Mouse (Mus musculus): ENCODE data around the gene Atp23.
A peak's percentile ranks its signal among the peaks of the same experiment; 100 is the strongest.

Gene Atp23

DNA sequence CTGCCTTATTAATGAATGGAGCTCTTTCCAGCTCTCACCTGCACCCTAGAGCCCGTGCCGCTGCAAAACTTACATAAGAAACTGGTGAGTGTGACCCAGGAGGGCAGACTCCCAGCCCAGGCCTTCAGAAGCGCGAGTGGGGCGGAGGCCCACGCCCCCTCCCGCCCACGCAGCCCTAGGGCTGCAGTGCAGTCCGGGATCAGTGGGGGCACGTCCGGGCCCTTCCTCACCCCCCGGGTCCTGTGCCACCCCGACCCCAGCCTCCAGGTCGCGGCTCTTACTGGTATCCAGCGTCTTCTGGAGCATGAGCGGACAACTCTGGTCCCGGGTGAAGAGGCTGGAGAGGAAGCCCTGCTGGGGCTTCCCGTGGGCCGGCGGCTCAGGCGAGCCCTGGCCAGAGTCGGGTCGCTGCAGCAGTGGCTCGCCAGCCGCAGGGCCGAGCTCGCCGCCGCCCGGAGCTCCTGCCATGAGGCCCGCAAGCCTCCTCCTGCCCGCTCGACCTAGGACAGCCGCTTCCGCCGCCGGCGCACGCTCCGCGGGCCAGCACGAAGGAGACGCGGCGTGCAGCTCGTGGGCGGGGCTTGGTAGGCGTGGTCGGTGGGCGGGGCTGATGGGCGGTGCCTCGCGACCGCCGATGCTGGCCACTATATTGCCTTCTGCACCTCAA, at the start of gene Atp23:
Gene Atp23, minus strand, starts transcription at position 535 of the 667 bp plus-strand sequence.
- DNase-seq (ENCODE audit: low read depth, low spot score) = peak; percentile 84

DNA sequence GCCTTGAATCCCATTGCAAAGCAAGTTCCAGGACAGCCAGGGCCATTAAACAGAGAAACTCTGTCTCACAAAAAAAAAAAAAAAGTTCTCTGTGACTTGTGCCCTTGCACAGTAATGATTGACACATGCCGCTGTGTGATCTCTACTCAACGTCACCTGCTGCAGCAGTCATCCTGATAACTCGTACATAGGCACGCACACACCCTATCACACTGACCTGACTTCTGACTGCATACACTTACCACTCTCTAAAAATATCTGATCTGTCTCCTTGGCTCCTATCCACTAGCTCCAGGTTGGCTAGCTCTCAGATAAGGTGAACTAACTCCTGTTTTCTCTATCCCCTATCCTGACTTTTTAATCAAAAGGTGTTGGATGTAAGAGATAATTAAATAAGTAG, 49.4 kb upstream of the Atp23 start:
- no peak for DNase-seq (ENCODE audit: low read depth, low spot score)

DNA sequence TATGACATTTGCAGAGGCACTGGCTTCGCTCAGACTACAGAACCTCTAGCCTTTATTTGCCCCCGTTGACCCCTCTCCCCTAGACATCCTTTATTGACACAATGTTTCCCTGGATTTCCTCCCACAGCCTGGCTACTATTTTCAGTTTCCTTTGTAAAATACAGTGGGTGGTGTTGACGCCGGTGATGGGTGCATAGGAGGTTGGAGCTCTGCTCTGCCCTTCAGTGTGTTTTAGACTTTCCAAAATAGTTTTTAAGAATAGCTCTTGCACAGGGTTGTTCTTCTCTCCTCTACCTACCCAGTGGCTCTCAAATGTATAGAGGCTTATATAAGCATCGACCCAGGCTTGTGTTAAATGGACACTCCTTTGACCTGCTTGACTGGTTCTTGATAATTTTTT, 48.7 kb upstream of the Atp23 start:
- no peak for DNase-seq (ENCODE audit: low read depth, low spot score)

DNA sequence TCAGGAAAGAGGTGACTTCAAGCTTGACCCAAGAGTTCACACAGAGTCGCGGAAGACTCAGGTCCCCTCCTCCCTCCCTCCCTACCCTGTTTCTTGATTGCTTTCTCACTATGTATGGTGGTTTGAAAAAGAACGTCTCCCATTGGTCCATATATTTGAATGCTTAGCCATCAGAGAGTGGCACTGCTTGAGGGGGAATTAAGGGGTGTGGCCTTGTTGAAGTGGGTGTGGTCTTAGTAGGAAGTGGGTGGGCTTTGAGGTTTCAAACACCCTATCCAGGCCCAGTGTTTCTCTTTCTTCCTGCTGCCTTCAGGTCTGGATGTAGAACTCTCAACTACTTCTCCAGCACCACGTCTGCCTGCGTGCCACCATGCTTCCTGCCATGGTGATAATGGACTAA, 44.4 kb upstream of the Atp23 start:
- peak; percentile 42 for DNase-seq (ENCODE audit: low read depth, low spot score)

DNA sequence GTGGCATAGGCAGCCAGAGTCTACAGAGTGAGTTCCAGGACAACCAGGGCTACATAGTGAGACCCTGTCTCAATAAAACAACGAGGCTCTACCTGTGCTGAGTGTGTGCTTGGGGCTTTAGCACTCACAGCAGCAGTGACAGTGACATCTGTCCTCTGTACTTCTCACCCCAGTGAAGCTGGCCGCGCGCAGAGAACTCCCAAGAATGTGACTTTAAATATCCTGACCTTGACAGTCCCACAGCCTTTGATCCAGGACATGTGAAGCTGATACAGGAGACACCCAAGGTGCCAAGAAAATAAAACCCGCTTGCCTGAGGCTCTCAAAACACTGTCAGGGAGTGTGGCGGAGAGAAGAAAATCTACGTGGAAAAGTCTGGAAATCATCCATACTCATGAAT, 39.8 kb upstream of the Atp23 start:
- DNase-seq (ENCODE audit: low read depth, low spot score) = no peak

DNA sequence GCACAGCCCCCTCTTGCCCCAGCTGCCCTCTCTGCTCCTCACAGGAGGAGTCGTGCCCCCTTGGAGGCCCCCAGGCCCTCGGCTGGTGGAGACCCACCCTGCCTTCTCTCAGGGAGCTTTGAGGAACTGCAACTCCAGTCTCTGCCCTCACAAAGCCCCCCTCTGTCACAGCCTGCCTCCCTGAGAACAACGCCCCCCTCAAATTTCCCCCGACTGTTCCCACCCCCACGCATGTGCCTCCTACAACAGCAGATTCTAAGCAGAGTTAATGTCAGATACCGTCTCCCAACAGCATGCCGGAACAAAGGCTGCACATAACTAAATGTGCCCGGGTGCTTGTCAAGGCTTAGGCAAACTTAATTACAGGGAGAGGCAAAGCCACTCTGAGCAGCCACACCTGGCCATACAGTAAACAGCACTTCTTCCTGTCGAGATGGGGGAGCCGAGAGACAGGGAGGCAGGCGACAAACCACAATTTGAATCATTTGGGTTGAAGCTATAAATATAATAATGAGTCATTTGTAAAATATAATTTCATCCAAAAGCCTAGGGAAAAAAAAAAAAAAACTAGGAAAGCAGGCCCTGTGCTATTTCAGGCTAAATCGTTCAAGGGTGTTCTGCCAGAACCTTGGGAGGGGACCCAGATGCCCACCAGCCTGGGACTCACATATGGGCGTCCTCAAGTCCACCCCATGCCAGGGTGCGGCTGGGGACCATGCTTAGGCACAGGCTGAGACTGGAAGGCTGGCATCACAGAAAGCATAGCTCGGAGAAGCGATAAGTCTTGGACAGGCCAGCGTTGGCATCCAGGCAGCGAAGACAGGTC, 34.6 kb upstream of the Atp23 start:
- no peak for DNase-seq (ENCODE audit: low read depth, low spot score)

DNA sequence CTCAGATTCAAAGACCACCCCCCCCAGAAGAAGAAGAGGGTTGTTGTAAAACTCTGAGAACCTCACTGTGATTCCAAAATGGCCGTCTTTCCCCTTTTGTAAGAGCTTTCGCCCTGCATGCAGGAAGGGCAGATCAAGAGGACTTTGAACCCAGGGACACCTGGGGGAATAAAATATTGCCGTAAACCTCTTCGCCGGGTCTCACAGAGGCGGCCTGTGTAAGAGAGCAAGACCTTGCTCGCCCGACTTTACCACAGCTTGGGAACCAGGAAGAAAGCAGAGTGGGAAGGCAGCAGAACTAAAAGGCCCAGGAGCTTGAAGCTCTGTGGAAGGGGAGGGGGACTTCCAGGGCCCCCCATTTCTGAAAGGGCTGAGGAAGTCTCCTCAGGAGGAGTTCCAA, 34.0 kb upstream of the Atp23 start:
- no peak for DNase-seq (ENCODE audit: low read depth, low spot score)

GRCm38 (mm10) chr10:126934561-126934960, 33.4 kb upstream of the Atp23 start:
- no peak for DNase-seq (ENCODE audit: low read depth, low spot score)

DNA sequence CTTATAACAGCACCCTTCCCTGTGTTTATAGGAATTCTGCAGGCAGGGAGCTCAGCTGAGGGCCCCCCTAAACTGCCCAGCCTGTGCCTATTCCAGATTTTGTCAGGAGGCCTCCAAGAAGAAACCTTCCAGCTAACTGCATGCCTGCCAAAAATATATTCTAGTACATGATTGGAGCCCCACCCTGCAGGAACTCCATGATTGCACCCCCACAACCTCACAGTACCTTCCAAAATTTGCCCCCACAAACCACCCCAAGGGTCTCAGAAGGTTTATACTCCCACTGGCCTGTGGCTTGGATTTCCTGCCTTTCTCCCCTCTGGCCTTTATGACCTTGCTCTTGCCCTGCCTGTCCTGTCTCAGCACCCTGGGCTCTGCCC, 30.6 kb upstream of the Atp23 start:
- DNase-seq (ENCODE audit: low read depth, low spot score) = no peak

DNA sequence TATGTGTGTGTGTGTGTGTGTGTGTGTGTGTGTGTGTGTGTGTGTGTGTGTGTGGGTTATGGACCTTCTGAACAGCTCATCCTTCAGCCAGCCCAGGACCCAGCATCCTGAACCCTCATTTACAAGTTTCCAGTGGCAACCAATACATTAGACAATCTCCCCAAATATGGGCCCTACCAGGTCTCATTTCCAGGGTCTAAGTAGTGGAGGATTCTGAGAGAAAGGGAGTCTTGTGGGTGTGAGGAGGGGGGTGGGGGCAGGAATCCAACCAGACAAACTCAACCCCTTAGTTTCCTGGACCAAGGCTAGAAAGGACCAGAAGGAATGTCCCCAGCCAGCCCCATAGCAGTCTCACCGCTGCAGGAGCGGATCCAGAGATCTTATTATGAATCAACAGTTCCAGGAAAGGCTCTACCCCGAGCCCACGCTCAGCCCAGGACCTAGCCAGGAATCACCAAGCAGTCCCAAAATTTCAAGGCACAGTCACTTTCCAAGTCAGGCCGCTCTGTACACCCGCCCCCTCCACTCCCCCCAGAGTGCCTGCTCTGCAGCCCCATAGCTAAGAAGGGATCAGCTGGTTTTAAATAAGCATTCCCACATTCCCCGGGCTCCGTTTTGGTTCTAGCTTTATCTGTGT, 30.1 kb upstream of the Atp23 start:
- DNase-seq (ENCODE audit: low read depth, low spot score) = no peak

DNA sequence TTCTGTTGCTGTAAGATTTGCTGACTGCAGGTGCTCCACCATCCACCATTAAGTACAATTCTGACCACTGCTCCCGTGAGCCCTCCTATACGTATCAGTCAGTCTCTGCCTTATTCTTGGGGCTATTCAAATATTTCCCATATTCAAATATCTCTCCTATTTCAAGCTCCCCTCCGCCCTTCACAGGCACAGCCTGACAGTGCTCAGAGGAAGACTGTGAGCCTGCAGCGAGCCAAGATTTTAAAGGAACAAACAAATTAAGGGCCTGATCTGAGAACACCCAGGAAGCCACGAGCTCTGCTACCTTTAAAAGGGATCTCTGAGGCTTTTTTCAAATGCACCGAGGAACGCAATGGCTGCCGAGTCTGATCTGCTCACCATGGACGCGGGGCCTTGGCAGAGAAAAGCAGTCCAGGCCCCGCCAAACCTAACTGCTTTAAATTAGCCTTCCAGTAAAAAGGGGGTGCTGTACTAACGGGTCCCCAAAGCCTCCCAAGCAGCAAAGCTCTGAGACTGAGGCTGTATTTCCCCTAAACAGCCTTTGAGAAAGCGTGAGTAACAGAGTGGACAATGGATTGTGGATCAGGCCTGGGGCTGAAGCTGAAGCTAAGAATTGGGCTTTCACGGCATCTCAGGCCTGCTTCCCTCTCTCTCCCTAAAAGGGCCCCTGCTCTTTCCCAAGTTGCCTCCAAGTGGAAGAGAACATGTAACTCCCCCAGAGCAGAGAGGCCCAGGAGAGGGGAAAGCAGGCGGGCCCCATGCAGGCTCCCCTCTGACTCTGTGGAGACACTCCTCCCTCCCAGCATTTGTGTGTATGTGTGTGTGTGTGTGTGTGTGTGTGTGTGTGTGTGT, 29.3 kb upstream of the Atp23 start:
- DNase-seq (ENCODE audit: low read depth, low spot score) = no peak

GRCm38 (mm10) chr10:126929543-126929942, 28.4 kb upstream of the Atp23 start:
- DNase-seq (ENCODE audit: low read depth, low spot score) = no peak

- no peak for DNase-seq (ENCODE audit: low read depth, low spot score)
These were observed 27.7 kb upstream of the Atp23 start for GRCm38 (mm10) chr10:126928819-126929206.

GRCm38 (mm10) chr10:126928011-126928818, 27.1 kb upstream of the Atp23 start:
- DNase-seq (ENCODE audit: low read depth, low spot score) = peak; percentile 80

DNA sequence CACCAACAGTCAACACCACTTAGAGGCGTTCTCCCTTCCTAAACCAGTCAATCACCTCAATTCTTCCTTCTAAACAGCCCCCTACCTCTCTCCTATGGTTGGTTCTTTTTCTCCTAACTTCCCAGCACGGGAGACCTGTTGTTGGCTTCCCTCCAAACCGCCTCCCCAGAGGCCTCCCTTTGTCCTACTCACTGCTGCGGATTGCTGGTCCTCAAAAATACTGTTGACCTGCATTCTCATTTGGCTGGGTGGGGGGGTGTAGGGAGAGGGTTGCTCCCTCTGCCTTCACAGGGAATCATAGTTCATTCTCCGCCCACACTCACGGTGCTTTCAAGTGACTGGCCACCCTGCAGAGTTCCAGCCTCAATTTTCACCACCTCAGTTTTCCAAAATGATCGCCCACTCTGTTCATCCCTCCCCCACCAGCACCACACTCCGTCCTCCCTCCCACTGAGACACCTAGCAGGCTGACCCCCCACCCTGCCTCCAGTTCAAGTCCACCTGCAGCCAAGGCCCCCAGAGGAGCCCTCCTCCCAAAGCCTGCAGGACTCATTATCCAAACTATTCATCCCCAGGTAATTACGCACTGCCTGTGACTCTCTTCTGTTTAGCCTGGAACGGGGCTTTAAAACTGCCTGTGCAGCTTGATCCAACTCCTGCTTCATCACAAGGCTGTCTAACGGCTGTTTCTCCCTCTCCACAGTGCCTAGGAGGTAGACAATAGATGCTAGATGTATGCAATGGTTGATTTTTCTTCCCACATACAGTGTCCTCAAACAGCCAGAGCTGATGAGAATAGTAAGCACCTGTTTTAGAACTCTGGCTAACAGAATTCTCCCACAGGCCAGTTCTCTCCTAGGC, 26.2 kb upstream of the Atp23 start:
- no peak for DNase-seq (ENCODE audit: low read depth, low spot score)

GRCm38 (mm10) chr10:126925391-126925790, 24.2 kb upstream of the Atp23 start:
- no peak for DNase-seq (ENCODE audit: low read depth, low spot score)

- no peak for DNase-seq (ENCODE audit: low read depth, low spot score)
These were observed 22.9 kb upstream of the Atp23 start for GRCm38 (mm10) chr10:126924087-126924486.

DNA sequence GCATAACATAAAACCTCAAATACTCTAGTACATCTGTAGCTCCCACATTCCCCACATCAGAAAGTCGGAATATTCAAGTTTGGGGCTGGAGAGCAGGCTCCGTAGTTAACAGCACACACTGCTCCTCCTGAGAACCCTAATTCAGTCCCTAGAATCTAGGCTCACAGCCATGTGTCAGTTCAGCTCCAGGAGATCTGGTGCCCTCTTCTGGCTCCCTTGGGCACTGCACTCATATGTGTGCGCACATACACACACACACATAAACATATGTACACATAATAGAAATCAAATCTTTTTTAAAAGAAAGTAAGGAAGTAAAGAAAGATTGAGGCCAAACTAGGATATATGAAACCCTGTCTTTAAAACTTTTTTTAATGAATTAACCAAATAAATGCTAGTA, 19.1 kb upstream of the Atp23 start:
- peak; percentile 52 for DNase-seq (ENCODE audit: low read depth, low spot score)

- DNase-seq (ENCODE audit: low read depth, low spot score) = peak; percentile 96
These were observed 17.9 kb upstream of the Atp23 start for GRCm38 (mm10) chr10:126919067-126919466.

GRCm38 (mm10) chr10:126914288-126914687, 13.1 kb upstream of the Atp23 start:
- DNase-seq (ENCODE audit: low read depth, low spot score) = no peak

All from ES-CJ7 (cell line).